Mouse (Mus musculus) kidney, postnatal 4 days (tissue): ENCODE results near the gene Gm29276.
"Not testable (repeated sequence)": the region's sequence is repeated elsewhere in the genome, so short reads cannot be mapped to it uniquely, and the experiment has no call there.

Experiments
- DNase-seq, 2 experiments: peaks; one replicate each; pipeline ENCODE4 v3.0.0; 2021; ENCODE audit warnings: mixed read lengths in 2 of 2

The Gm29276 gene

GRCm38 (mm10) chrY:42582150-42582549 lies at the start of gene Gm29276:
TSS of gene Gm29276 (minus strand) at chrY:42582250.
- DNase-seq = not testable (repeated sequence)
